Mouse (Mus musculus): ENCODE results near the gene F2rl2. TPM values are rescaled to one million over a fixed set of nuclear protein-coding genes. Genes with fewer than 3 reads are reported as not detected.

Gene F2rl2
- total RNA-seq (2021), result 1 to 10 TPM in 1 of 2 experiments, under 1 TPM in 1; 0.88 to 1.9 TPM
- long read RNA-seq, experiment 1, result 0 reads
- long read RNA-seq, experiment 2, partial matches to known transcripts, result 0 of 1 reads
- long read RNA-seq, experiment 2, other reads (novel, unspliced or antisense), result 1 of 1 reads

DNA sequence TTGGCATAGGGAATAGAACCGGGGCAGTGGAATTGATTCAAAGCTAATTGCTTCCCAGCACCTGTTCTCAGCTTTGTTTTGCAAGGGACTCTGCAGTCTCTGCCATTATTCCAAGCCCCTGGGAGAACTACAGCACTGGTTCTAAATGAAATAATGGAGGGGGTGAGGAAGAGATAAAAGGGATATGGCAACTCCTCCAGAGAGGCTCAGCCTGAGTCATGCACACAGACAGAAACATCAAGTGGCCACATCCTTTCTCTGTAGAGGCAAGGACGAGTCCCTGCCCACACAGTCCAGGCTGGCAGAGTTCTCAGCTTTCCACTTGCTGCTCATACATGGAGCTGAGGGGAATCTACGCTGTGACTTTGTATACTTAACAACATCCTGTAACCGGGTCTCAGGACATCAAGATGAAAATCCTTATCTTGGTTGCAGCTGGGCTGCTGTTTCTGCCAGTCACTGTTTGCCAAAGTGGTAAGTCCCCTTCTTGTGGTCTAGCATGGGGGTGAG is at the start of gene F2rl2:
TSS of gene F2rl2 (plus strand) at position 200 of the 510 bp plus-strand sequence.
- peak; percentile 47 to 59 for DNase-seq (ENCODE audit: low spot score in 2 of 2)

DNA sequence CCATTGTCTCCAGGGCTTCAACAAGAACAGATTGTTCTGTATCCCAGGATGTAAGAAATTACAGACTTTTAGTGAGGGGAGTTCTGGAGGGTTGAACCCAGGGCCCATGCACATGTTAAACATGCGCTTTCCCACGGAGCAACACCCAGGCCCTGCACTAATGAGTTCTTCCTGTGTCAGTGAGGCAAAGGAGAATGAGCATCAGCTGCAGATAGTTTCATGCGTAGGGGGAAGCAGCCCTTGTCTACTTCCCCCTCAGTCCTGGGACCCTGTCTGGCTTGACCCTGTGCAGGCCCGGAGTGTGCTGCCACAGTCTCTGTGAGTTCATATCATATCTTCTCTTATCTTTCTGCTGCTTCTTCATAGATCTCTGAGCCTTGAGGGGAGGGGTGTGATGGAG is 49.4 kb upstream of the F2rl2 start:
- DNase-seq (ENCODE audit: low spot score in 2 of 2), result no peak

DNA sequence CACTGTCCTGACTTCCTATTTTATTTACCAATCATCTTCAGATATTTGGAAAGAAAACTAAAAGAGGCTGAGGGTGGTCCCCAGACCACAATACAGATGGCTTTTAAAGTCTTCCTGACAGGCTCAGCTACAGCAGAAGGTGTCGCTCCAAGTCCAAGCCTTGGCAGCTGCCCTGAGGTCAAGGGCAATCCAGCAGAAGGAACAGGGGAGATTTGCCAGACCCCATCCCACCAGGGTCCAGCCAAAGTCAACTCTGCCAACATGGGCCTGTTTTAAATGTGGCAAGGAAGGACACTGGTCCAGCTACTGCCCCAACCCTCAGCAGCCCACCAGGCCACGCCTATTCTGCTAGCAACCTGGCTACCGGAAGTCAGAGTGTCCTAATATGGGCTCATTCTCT is 46.7 kb upstream of the F2rl2 start:
- no peak for DNase-seq (ENCODE audit: low spot score in 2 of 2)

DNA sequence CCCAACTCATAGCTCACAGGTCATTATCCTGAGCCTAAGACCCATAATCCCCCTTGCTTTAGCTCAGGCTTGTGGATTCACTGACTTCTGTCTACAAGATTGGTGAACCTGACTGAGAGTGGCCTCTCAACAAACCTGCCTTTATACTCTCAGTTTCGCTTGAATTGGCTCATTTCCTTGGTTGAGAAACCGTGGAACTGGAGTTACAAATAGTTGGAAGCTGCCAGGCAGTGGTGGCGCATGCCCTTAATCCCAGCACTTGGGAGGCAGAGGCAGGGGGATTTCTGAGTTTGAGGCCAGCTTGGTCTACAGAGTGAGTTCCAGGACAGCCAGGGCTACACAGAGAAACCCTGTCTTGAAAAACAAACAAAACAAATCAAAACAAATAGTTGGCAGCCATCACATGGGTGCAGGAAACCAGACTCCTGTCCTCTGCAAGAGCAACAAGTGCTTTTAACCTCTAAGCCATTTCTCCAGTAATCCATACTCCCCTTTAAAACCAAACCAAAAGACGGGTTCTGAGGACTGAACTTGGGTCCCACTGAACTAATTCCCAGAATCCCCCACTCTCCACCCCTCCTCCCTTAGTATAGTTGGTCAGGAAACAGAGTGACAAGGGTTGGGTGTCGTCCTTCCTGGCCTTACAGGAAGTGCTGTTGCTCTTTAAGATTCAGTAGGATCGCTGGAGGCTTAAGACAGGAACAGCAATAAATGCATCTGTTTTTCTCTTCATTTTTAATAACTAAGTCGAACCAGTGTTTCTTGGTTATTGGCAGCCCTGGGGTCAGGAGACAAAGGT is 44.6 kb upstream of the F2rl2 start:
- no peak for DNase-seq (ENCODE audit: low spot score in 2 of 2)

DNA sequence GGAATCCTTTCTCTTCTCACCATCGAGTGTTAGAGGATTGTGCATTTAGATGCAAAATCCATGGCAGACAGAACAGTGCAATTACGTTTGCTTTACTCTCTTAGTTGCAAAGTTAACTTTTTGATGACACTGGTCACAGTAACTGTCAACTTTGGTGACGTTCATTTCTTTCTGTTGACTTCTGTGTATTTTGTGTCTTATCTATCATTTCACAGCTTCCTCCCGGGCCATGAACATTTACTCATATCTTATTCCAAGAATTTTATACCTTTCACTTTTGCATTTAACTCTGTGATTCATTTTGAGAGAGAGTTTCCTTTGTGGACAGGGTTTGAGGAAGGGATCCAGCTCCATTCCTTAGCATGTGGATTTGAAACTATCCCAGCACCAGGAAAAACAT is 43.0 kb upstream of the F2rl2 start:
- no peak for DNase-seq (ENCODE audit: low spot score in 2 of 2)

DNA sequence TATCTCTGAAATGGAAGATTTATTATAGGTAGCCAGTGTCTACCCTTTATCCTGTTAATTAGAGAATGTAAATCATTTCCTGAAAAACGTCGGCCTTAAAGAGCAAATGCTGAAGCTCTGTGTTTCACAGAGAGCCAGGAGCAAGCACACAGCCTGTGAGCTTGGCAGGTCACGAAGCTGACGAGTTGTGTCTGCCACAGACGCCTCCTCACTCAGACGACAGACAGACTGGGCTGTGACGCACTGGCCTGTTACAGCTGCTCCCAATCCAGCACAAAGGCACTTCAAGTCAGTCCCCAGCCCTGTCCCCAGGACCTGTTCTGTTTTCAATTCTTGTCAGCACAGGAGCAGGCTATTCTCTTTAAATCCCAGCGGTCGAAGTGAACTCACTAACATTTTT is 41.4 kb upstream of the F2rl2 start:
- peak in 1 of 2 experiments; percentile 19 for DNase-seq (ENCODE audit: low spot score in 2 of 2)

DNA sequence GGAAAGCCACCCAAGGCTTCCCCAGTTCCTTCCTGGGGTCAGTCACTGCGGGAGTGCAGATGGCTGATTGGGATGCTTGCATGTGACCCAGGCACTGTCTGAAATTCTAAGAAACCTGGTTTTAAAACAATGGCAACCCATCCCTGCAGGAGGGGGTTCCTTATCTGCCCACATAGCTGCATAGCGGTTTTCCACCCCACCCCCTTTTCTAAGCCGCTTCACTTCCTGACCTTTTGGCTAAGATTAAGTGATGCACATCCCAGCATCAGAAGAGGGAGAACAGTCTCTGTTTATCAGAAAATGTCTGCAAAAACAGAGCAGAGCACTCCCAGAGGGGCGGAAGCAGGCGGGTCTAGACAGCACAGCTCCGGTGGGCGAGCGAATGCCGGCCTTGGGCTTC is 39.5 kb upstream of the F2rl2 start:
- no peak for DNase-seq (ENCODE audit: low spot score in 2 of 2)

DNA sequence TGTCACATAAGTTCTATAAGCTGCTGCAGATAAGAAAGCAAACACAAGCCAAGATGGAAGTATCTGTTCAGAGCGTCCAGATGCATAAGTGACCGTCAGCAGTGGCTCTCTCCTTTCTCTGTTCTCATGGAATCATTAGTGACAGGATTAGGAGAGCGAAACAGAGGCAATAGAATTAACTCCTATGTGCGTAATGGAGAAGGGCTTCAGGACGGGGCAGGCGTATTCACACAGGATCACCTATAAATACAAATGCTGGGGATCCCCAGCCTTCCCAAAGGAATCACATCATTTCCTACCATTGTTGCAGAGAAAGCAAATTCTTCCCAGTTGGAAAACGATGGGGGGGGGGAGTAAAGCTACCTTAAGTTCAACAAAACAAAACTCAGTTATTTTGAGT is 37.2 kb upstream of the F2rl2 start:
- DNase-seq (ENCODE audit: low spot score in 2 of 2), result no peak

DNA sequence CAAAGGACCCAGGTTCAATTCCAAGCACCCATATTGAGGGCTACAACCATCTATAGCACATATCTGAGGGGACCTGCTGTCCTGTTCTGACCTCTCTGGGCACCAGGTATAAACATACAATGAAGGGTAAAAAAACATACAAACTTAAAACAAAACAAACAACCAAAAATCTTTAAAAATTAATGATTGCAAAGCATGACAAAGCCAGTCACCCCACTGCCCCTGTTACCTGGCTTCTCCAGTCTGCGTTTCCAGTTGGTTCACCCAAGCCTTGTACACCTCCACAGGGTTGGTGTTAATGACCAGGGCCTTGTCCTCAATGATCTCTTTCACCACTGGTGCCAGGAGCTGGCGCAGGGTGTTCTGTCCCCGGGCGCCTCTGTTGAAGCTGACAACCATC is 32.8 kb upstream of the F2rl2 start:
- no peak for DNase-seq (ENCODE audit: low spot score in 2 of 2)

DNA sequence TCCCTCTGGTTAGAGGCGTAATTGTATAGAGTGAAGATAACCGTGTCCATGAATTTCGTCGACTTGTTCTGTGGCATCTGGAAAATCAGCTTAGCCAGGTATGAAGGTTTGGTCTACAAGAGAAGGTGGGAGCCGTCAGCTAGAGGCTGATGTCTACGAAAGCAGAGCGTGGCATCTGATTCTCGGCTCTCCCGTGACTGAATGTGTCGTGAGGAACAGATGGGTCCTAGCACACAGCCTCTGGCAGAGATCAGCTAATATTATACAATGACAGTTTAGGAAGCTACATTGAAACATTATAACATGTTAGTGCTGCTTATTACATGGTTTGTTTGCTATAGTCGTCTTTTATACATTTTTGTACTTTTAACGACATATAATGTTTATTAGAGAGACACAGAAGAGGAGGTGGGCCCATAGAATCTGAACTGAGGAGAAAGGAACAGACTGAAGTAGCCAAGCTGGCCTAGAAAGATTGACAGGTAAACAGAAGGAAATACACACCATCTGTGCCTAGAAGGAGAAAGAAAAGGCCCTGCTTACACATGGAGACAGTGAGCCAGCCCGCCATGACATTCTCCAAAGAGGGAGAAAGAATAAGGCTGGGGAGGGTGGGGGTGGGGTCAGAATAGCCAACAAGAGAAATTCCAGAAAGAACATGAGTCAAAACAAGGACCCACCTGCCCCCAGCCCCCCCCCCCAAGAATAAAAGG is 30.9 kb upstream of the F2rl2 start:
- no peak for DNase-seq (ENCODE audit: low spot score in 2 of 2)

DNA sequence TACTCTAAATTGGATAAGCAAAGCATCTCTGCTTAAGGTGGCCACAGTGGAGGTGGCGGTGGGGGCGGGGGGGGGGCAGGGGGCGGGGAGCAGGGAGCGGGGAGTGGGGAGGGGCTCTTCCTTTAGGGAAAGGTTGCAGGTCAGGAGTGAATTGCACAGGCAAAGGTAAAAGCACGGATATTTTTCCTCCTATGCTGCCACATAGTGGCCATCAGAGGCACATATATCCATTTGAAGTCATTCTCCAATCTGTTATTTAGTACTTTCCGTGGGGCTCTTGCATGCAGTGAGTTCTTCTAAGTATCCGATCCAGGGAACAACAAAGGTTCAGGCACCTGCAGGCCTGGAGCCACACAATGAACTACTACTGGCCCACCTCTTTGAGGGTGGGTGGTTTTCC is 29.4 kb upstream of the F2rl2 start:
- no peak for DNase-seq (ENCODE audit: low spot score in 2 of 2)

DNA sequence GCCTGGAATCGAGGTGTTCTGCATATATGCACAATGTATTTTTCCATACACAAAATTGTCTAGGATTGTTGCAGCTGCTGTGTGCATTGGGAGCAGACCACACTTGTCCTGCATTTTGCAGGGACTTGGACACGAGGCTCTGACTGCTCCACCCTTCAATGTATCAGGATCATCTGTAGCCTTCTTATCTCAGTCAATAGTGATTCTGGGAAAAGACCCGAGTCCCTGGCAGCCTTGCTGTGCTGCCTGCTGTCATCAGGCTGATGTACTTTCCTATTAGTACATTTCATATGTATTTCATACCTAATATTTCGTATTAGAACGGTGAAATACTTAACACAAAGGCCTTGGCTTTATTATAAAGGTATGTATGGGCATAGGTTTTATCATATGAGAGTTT is 26.1 kb upstream of the F2rl2 start:
- no peak for DNase-seq (ENCODE audit: low spot score in 2 of 2)

DNA sequence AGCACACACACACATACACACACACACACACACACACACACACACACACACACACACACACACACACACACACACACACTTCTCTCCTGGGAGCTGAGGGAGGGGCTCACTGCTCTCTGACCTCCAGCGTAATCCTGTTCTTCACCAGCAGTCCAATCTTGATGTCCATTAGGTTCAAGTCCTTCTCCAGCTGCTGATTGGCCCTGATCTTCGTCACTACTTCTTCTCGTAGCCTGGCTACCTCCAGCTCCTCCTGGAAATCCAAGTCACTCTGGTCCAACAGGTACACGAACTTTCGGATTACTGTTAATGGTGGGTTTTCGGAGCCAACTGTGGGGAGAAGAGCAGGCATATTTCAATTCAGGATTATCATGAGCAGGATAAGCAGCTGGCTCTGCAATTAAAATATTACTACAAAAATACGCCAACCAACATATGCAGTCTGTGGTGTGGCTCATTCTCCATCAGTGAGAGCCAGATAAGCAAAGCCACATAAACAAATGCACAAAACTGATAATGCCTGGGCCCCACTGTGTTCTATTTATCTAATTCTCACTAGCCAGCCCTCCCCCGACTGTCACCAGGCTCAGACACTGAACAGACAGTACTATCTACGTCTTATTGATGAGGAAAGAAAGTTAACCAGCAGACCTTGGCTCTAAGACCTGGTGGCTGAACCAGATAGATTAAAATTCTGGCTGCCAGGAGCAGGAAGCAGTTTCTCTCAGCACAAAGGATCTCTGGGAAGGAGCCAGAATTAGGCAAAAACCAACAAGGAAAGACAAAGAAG is 25.4 kb upstream of the F2rl2 start:
- DNase-seq (ENCODE audit: low spot score in 2 of 2), result no peak

DNA sequence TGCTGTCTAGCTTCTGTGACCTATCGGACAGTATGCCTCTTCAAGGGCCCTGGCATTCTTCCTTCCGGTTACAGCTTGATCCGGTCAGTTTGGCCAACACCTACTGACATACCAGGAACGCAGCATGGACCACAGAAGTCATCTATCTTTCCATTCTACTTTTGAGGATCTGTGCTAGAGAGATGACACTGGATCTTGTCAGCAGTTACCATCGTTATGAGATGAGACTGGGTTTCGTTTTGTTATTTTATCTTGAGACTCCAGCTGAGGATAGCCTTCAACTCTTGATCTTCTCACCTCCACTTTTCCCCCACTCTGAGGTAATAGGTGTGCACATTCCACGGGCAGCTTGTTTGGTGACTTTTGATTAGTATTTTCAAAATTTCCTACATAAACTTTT is 24.3 kb upstream of the F2rl2 start:
- no peak for DNase-seq (ENCODE audit: low spot score in 2 of 2)

DNA sequence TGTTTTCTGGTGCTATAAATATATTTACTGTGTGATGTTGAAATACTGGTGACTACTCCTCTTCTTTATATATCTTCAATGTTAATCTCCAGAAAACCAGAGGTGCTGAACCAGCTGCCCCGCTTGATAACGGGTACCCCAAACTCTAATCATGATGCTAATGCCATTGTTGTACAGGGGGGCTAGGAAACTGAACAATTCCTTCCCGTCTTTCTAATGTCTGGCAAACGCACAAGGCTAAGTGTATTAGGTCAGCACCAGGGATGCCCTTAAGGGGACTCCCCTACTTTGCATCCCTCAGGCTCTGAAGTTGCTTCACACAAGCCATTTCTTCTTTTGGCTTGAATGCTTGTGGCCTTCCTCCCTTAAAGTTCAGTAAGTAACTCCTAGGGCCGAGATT is 17.6 kb upstream of the F2rl2 start:
- no peak for DNase-seq (ENCODE audit: low spot score in 2 of 2)

DNA sequence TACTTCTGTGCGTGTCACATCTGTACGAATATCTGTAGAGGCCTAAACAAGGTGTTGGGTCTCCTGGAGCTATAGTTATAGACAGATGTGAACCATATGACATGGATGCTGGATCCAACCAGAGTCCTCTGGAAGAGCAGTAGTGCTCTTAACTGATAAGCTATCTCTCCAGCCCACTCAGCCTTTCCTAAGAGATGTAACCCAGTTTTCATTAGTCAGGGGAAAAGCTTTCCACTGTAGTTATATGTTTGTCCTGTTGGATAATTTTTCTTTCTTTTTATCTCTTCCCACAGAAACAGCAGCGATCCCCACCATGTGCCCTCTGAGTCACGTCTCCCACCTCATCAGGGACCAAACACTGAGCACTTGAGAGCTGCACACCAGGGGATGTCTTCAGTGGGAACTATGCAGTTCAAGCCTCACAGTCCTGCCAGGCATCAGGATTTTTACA is 17.1 kb upstream of the F2rl2 start:
- DNase-seq (ENCODE audit: low spot score in 2 of 2), result no peak

DNA sequence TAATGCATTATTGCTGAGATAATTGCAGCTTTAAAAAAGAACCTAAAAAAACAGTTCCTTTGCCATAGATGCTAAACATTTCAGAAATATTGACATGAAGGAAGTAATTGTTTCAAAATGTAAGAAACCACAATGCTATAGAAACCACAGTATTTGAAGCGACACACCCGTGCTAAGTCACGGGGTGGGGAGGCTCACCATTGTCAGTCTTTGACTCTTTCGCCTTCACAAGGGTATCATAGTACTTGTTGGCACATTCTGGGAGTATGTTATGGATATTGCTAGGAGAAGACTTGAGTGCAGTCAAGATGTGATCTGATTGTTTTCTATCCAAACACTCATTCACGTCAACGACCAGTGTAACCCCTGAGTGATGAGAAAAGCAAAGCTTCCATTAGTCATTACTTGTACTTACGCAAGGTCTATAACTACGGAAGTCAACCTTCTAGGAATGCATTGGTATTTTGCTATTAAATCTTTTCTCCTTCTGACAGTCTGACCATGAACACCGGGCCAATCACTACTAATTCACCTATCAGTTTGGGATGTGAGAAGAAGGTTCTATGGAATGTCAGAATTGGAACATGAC is 11.9 kb upstream of the F2rl2 start:
- DNase-seq (ENCODE audit: low spot score in 2 of 2), result no peak

DNA sequence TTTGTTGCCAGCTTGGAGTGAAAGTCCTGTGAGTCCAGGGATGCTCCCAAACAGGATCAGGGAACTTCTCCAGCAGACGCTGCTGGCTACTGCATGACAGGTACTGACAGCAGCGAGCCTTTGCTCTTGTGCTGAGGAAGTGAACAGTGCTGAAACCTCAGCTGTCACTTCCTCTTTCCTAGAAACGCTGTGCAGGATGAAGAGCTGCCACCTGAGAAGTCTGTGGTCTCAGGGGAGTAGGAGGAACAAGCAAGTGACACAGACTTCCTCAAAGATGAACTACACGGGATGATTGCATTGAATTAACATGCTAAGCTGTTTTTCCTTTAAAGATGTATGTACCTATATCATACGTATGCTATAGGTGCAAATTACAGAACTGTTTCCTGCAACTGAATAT is 10.9 kb upstream of the F2rl2 start:
- DNase-seq (ENCODE audit: low spot score in 2 of 2), result no peak

DNA sequence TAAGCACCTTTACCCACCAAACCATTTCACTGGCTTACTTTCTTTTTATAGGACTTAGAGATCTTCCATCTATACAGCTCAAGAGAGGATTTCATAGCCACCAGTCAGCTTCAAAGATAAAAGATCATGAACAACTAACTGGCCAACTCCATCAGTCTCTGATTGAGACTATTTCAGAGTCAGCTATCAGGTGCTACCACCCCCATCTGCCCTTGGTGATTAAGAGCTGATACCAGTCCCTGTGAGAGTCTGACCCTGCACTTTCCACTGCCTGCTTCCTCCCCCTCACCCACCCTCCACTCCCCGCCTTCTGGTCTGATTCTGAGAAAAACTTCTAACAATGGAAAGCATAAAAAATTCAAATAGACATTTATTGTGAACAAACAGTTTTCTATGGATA is 8.1 kb upstream of the F2rl2 start:
- no peak for DNase-seq (ENCODE audit: low spot score in 2 of 2)

DNA sequence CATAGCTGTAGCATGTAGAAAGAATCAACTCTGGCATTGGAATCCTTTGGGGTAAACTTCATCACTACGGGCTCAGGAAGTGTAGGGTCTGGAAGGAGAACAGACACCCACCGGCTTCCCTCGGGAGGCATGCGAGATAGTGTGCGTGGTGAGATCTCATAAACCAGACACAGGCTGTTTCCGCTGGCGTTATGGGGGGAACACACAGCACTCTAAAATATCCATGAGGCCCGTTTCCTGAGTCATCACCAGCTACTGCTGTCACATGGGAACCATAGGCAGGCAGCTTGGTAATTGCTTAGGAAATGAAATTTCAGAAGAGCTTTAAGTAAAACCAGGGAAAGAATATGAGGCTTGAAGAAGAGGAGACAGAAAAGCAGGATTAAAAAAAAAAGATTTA is 4.5 kb upstream of the F2rl2 start:
- DNase-seq (ENCODE audit: low spot score in 2 of 2), result peak; percentile 29 to 43

DNA sequence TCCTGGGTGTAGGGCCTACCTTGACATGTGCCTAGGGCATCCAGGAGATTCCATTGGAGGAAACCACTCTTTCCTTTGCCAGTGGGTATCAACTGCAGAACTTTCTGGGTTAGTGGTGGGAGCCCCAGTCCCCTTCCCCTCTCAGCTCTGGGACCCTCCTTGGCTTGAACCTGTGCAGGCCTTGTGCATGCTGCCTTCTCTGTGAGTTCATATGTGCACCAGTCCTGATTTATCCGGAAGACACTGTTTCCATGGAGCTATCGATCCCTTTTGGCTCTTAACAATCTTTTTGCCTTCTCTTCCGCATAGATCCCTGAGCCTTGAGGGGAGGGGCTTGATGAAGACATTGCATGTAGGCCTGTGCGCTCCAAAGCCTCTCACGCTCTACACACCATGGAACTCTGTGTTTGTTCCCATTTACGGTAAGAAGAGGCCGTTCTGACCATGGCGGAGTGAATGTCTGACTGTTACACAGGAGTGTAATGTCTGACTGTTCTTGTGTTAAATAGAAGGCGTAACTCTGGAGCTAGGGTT is 466 bp upstream of the F2rl2 start:
- DNase-seq (ENCODE audit: low spot score in 2 of 2), result no peak
